Mouse (Mus musculus): ENCODE measurements around the gene Myom1. TPM values are rescaled to one million over a fixed set of nuclear protein-coding genes. Genes with fewer than 3 reads are reported as not detected.
"Not testable (repeated sequence)": the region's sequence is repeated elsewhere in the genome, so short reads cannot be mapped to it uniquely, and the experiment has no call there.

Gene Myom1
- polyA plus RNA-seq (2016; fragmentation: Nextera tagmentation; extraction: Ambion mirVana) = 2.5 and 3.4 TPM in 2 replicates

DNA sequence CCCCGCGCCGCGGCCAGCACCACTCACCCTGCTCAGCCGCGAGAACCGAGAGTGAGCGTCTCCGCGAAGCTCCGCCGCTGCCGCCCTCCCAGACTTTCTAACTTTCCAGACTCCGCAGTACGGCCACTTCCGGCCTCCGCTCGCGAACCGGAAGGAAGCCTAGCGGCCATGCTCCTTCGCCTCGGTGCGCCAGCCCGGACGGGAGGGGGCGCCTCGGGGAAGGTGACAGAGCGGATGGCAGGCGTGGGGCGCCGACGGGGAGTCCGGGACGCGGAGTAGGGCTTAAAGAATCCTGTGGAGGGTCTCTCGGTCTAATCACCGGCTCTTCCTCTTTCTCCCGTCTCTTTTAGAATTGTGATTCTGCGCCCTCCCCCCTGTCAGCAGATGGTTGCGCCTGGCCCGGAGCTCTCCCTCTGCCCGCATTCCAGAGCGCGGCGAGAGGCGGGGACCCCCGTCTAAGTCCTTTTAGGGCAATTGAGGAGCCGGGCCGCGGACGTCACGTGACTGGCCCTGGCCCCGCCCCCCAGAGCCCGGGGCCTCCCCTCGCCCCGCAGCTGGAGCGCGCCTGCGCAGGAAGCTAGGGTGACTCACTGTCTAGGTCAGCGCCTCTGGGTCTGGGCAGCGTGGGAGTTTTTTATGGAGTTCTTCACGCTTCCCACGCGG lies at the start of gene Myom1:
Gene Myom1 (plus strand): TSS at position 553 of the 663 bp plus-strand sequence.
- peak within 1 kb of the TSS; percentile 100 for H3K27ac ChIP-seq (replicated peaks)
- peaks cover 4% of the 10 kb centered on the region; the same call in 1 of the 2 replicates for H3K36me3 ChIP-seq (replicated peaks)
- WGBS = under 1% methylated on average over 65 of the region's 65 CpGs
- peaks cover 45% of the 10 kb centered on the region for H3K4me1 ChIP-seq
- H3K27me3 ChIP-seq (replicated peaks; ENCODE audit: low read depth, poor library complexity, severe bottlenecking) = no peaks in the 10 kb centered on the region
- peak; percentile 99 for DNase-seq (ENCODE audit: low spot score)
- no peaks in the 10 kb centered on the region for H3K9me3 ChIP-seq
- H3K4me3 ChIP-seq = peak within 1 kb of the TSS; percentile 93

DNA sequence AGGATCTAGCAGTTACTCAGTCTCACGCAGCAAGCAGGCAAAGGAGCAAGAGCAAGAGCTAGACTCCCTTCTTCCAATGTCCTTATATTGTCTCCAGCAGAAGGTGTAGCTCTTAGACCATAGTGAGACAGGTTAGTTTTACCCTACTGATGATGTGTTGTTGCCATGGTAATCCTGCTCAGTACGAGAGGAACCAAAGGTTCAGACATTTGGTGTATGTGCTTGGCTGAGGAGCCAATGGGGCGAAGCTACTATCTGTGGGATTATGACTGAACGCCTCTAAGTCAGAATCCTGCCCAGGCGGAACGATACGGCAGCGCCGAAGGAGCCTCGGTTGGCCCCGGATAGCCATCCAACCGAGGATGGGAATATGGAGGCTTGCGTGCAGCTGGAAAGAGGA lies 38.9 kb upstream of the Myom1 start:
- peak; percentile 58 for DNase-seq (ENCODE audit: low spot score)
- H3K9me3 ChIP-seq; H3K36me3 ChIP-seq (replicated peaks); H3K27me3 ChIP-seq (replicated peaks; ENCODE audit: low read depth, poor library complexity, severe bottlenecking); H3K27ac ChIP-seq (replicated peaks); H3K4me3 ChIP-seq: not testable (repeated sequence)
- peaks cover 16% of the 10 kb centered on the region for H3K4me1 ChIP-seq
- WGBS = 78% methylated on average over 13 of the region's 13 CpGs

DNA sequence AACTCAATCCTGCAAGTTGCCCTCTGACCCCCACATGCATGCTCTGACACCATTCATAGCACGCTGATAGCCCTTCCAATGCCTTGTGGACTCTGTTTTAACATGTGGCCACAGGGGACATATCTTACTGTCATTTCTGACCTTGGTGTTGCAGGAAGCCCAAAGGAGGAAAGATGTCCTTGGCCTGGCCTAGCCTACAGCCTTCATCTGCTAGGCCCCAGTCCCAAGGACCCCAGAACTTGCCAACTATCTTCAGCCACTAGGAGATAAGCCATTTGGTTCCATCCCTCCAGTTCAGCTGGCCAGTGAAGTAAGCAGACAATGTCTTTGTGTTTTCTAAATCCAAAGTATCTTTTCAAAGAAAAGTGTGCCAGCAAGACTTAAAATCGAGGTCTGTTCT lies 37.2 kb upstream of the Myom1 start:
- Histone ChIP-seq H3K36me3 (replicated peaks) (no peaks in the 10 kb centered on the region), H3K27ac (replicated peaks) (no peak overlapping the region), H3K9me3 (no peaks in the 10 kb centered on the region), H3K4me3 (no peak overlapping the region), H3K27me3 (replicated peaks; ENCODE audit: low read depth, poor library complexity, severe bottlenecking) (no peaks in the 10 kb centered on the region), H3K4me1 (peaks cover 19% of the 10 kb centered on the region)
- WGBS = 81% methylated on average over 2 of the region's 2 CpGs
- no peak for DNase-seq (ENCODE audit: low spot score)

DNA sequence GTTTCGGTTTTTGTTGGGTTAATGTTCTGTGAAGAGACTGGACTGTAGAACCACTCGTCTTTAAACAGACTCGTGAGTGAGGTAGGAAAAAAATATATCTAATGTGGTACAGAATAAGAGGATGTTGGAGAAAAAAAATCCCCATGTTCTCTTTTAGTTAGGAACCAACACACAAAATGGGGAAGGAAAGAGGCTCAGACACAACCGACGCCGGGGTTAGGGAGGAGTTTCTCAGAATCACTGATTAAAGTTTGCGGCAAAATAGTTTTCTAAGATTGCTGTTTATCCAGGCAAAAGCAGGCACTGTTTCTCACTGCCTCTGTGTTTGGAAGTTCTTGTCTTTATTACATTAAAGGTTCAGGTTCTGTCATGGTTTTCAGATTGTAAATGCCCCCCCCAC lies 36.3 kb upstream of the Myom1 start:
- Histone ChIP-seq H3K27me3 (replicated peaks; ENCODE audit: low read depth, poor library complexity, severe bottlenecking) (no peaks in the 10 kb centered on the region), H3K36me3 (replicated peaks) (no peaks in the 10 kb centered on the region), H3K4me3 (no peak overlapping the region), H3K4me1 (peaks cover 19% of the 10 kb centered on the region), H3K9me3 (no peaks in the 10 kb centered on the region), H3K27ac (replicated peaks) (no peak overlapping the region)
- DNase-seq (ENCODE audit: low spot score) = no peak
- WGBS = 96% methylated on average over 7 of the region's 7 CpGs

DNA sequence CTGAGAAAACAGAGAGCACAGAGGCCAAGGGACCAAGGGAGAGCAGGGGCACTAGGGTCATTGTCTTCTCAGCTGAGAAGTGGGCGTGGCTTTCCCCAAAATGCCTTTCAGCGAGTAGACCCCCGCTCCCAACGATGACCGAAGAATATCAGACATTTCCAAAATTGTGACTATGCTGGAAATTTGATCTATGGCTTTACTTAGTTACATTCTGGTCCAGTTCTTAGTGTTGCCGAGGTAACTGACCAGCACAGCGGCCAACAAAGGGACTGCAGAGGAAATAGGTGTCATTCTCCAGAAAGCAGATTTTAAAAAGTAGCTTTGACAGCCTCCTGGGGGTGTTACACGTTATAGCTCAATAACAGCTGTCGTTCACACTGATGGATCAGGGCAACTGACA lies 35.2 kb upstream of the Myom1 start:
- no peaks in the 10 kb centered on the region for H3K36me3 ChIP-seq (replicated peaks)
- H3K27me3 ChIP-seq (replicated peaks; ENCODE audit: low read depth, poor library complexity, severe bottlenecking) = no peaks in the 10 kb centered on the region
- WGBS = 43% methylated on average over 9 of the region's 9 CpGs
- peak; percentile 16 for DNase-seq (ENCODE audit: low spot score)
- H3K27ac ChIP-seq (replicated peaks) = no peak overlapping the region; the same call in 1 of the 2 replicates
- H3K9me3 ChIP-seq = no peaks in the 10 kb centered on the region
- H3K4me1 ChIP-seq = peaks cover 19% of the 10 kb centered on the region
- H3K4me3 ChIP-seq = no peak overlapping the region

DNA sequence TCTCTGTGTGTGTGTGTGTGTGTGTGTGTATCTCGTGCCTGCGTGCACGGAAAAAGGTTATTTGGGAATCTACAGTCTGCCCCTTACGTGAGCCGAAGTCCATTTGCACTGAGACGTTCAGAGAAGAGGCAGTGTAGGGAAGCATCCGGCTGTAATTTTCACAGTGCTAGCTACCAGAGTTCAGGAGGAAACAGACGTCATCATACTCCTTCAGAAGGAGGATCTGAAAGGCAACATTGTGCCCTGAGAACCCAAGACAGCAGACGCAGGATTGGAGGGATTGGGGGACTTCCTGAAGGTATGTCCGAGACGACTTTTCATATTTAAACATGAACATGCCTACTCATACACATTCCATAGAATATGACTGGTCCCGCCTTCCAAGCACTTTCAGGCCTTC lies 34.8 kb upstream of the Myom1 start:
- Histone ChIP-seq H3K4me1 (peaks cover 19% of the 10 kb centered on the region), H3K36me3 (replicated peaks) (no peaks in the 10 kb centered on the region), H3K9me3 (no peaks in the 10 kb centered on the region), H3K4me3 (no peak overlapping the region), H3K27ac (replicated peaks) (no peak overlapping the region; the same call in 1 of the 2 replicates), H3K27me3 (replicated peaks; ENCODE audit: low read depth, poor library complexity, severe bottlenecking) (no peaks in the 10 kb centered on the region)
- WGBS = 53% methylated on average over 12 of the region's 12 CpGs
- no peak for DNase-seq (ENCODE audit: low spot score)

DNA sequence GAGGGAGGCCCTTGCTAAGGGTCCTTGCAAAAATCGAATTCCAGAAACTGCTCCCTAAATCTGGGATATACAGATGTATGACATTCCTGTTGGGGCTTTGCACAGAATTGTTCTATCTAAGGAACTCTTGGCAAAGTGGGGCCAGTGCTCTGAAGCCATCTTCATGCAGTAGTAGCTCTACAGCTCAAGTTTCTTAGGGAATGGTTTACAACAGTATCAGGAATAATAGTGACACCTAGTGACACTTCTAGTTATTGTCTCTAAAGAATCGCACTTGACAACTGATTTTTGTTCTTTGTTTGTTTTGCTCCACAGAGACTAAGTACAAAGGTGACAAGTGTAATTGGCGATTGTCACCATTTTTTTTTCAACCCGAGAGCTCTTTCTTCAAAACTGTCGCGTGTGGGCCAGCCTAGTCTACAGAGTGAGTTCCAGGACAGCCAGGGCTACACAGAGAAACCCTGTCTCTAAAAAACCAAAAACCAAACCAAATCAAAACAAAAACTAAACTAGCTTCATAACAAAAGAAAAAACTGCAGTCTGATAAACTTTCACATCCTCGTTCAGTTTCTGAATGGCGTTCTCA lies 33.7 kb upstream of the Myom1 start:
- WGBS = 33% methylated on average over 8 of the region's 8 CpGs
- Histone ChIP-seq H3K9me3 (no peaks in the 10 kb centered on the region), H3K4me1 (peaks cover 19% of the 10 kb centered on the region), H3K27ac (replicated peaks) (no peak overlapping the region), H3K36me3 (replicated peaks) (peaks cover 7% of the 10 kb centered on the region), H3K27me3 (replicated peaks; ENCODE audit: low read depth, poor library complexity, severe bottlenecking) (no peaks in the 10 kb centered on the region), H3K4me3 (no peak overlapping the region)
- peak; percentile 11 for DNase-seq (ENCODE audit: low spot score)

DNA sequence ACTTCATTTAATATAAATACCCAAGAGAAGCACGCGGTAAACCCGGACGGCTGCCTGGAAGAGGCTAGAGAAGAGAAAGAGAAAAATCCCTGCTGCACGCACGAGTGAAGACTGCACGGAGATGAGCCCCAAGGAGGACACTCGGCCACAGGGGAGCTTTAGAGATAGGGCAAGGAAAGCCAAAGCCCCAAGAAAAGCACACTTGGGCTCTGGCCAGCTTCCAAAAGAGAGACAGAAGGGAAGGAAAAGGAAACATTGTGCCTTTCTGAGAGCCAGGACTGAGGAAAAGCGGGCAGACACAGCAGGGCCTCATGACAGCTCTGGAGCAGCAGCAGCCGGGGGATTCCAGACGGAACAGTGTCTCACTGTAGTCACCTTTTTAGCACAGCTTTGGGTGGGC lies 31.2 kb upstream of the Myom1 start:
- WGBS = 74% methylated on average over 11 of the region's 11 CpGs
- H3K27ac ChIP-seq (replicated peaks) = no peak overlapping the region
- DNase-seq (ENCODE audit: low spot score) = no peak
- no peaks in the 10 kb centered on the region for H3K9me3 ChIP-seq
- H3K36me3 ChIP-seq (replicated peaks) = peaks cover 32% of the 10 kb centered on the region
- H3K4me1 ChIP-seq = peaks cover 19% of the 10 kb centered on the region
- H3K27me3 ChIP-seq (replicated peaks; ENCODE audit: low read depth, poor library complexity, severe bottlenecking) = no peaks in the 10 kb centered on the region
- no peak overlapping the region for H3K4me3 ChIP-seq

DNA sequence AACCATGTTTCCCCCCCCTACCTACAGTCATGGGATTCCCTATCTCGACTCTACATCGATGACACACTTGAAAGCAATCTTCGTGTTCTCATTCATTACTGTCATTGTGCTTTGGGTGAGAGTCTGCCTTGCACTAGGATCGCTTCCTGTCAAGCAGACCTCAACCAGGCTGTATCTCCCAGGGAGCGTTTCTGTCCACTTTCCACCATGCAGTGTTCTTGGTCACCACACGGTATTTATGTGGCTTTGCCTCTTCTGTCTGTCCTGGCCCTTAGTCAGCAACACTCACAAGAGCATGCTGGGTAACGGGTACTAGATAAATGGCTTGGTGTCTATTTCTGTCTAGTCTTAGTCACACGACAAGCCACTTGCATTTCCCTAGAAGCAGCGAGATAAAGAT lies 29.0 kb upstream of the Myom1 start:
- Histone ChIP-seq H3K9me3 (no peaks in the 10 kb centered on the region), H3K4me1 (peaks cover 4% of the 10 kb centered on the region), H3K4me3 (no peak overlapping the region), H3K27me3 (replicated peaks; ENCODE audit: low read depth, poor library complexity, severe bottlenecking) (no peaks in the 10 kb centered on the region), H3K36me3 (replicated peaks) (peaks cover 47% of the 10 kb centered on the region), H3K27ac (replicated peaks) (no peak overlapping the region)
- 89% methylated on average over 9 of the region's 9 CpGs for whole genome bisulfite sequencing
- no peak for DNase-seq (ENCODE audit: low spot score)

DNA sequence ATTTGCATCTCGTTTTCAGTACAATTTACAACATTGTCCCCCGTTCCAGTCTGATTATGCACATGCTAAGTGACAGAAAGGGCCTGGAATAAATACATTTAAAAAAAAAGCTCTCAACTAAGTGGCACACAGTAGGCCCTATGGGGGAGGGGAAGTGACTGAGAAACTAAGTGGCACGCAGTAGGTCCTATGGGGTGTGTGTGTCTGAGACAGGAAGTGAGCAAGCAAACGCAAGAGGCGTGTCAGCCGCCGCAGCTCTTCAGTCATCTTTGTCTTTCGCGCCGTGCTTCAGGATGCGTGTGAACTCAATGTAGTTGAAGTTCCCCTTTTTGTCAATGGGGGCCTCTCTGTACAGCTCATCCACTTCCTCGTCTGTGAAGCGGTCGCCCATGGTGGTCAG lies 28.4 kb upstream of the Myom1 start:
- H3K4me3 ChIP-seq; DNase-seq (ENCODE audit: low spot score); H3K27me3 ChIP-seq (replicated peaks; ENCODE audit: low read depth, poor library complexity, severe bottlenecking); H3K27ac ChIP-seq (replicated peaks); H3K4me1 ChIP-seq; H3K9me3 ChIP-seq: not testable (repeated sequence)
- 95% methylated on average over 14 of the region's 14 CpGs for WGBS
- H3K36me3 ChIP-seq (replicated peaks) = peaks cover 52% of the 10 kb centered on the region

DNA sequence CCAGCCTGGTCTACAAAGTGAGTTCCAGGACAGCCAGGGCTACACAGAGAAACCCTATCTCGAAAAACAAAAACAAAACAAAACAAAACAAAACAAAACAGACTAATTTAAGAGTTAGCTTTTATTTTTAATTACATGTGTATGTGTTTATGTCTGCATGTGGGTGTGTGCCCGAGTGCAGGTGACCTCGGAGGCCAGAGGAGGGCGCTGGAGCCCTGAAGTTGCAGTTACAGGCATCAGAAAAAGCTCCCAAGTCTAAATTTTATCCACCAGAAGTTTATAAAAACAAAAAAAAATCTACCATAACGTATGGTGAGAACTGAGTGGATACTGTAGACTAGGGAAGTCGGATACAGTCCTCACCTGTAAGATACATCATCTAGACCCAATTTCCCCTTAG lies 24.6 kb upstream of the Myom1 start:
- Histone ChIP-seq H3K4me3 (no peak overlapping the region), H3K9me3 (no peaks in the 10 kb centered on the region), H3K27ac (replicated peaks) (no peak overlapping the region), H3K27me3 (replicated peaks; ENCODE audit: low read depth, poor library complexity, severe bottlenecking) (no peaks in the 10 kb centered on the region), H3K36me3 (replicated peaks) (peaks cover 84% of the 10 kb centered on the region), H3K4me1 (no peaks in the 10 kb centered on the region)
- DNase-seq (ENCODE audit: low spot score) = no peak
- WGBS = 81% methylated on average over 6 of the region's 6 CpGs

DNA sequence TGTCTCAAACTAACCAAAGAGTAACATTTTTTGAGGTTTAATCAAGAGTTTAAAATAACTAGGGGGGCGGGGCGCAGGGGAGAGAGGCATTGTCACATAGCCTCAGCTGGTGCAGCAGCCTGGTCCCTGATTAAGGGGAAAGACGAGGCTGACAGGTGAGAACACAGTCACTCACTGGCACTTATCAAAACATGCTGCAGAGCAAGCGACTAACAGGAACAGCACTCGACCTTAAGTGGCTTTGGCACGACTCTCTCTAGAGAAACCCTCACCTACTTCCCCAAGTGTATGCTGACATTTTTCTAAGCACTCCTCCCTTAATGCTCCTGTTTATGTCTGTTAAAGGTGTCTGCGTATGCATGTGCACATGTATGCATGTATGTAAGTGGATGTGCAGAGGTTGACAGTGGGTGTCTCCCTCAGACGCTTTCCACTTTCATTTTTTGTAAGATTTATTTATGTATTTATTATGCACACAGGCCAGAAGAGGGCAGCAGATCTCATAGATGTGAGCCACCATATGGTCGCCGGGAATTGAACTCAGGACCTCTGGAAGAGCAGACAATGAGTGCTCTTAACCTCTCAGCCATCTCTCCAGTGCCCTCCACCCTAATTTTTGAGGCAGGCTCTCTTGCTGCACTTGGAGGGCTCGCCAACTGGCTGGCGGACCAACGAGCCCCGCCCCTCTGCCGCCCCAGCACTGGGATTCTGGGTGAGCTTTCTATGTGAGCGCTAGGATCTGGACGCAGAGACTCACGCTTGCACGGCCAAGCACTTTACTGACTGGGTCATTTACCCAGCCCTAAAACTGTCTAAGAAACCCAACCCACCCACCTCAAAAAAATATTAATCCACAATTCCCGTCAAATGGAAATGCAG lies 22.8 kb upstream of the Myom1 start:
- Histone ChIP-seq H3K4me3 (no peak overlapping the region), H3K27ac (replicated peaks) (no peak overlapping the region), H3K9me3 (no peaks in the 10 kb centered on the region), H3K36me3 (replicated peaks) (peaks cover 73% of the 10 kb centered on the region), H3K27me3 (replicated peaks; ENCODE audit: low read depth, poor library complexity, severe bottlenecking) (no peaks in the 10 kb centered on the region), H3K4me1 (peaks cover 9% of the 10 kb centered on the region; the same call in 1 of the 2 replicates)
- 89% methylated on average over 20 of the region's 20 CpGs for WGBS
- DNase-seq (ENCODE audit: low spot score) = no peak
